Mouse (Mus musculus) skeletal muscle tissue, adult 2 months (tissue): ENCODE results near the gene Krtap16-1.

Experiments used
- DNase-seq: peaks from one replicate; pipeline ENCODE4 v3.0.0-alpha.2; 2012; ENCODE audit warnings: low read depth, low spot score

Krtap16-1 gene

GRCm38 (mm10) chr11:99986180-99986647, at the start of gene Krtap16-1:
Gene Krtap16-1, minus strand, starts transcription at chr11:99986597.
- DNase-seq = peak; percentile 4

GRCm38 (mm10) chr11:100029768-100030167, 43.4 kb upstream of the Krtap16-1 start, which contains the start of gene Krt33b:
Gene Krt33b, minus strand, starts transcription at chr11:100029868.
- DNase-seq = no peak

GRCm38 (mm10) chr11:100021438-100021837, 35.0 kb upstream of the Krtap16-1 start:
- DNase-seq = no peak

- DNase-seq = no peak
Measured at GRCm38 (mm10) chr11:100019466-100019865, 33.1 kb upstream of the Krtap16-1 start.

GRCm38 (mm10) chr11:100016112-100016511, 29.7 kb upstream of the Krtap16-1 start, which contains the start of gene Krt33a:
Gene Krt33a, minus strand, starts transcription at chr11:100016212.
- DNase-seq = no peak

- DNase-seq = no peak
Measured at GRCm38 (mm10) chr11:100013691-100014171, 27.3 kb upstream of the Krtap16-1 start.

- DNase-seq = no peak
Measured at GRCm38 (mm10) chr11:100010682-100011081, 24.3 kb upstream of the Krtap16-1 start.

GRCm38 (mm10) chr11:100008336-100008735, 21.9 kb upstream of the Krtap16-1 start:
- DNase-seq = no peak

GRCm38 (mm10) chr11:100006624-100007023, 20.2 kb upstream of the Krtap16-1 start:
- no peak for DNase-seq

GRCm38 (mm10) chr11:100005905-100006304, 19.5 kb upstream of the Krtap16-1 start:
- no peak for DNase-seq

GRCm38 (mm10) chr11:100004846-100005245, 18.4 kb upstream of the Krtap16-1 start:
- no peak for DNase-seq

GRCm38 (mm10) chr11:99999091-99999490, 12.7 kb upstream of the Krtap16-1 start:
- no peak for DNase-seq

- DNase-seq = no peak
Measured at GRCm38 (mm10) chr11:99994384-99994661, 7.9 kb upstream of the Krtap16-1 start.

GRCm38 (mm10) chr11:99993620-99994383, 7.4 kb upstream of the Krtap16-1 start, which contains the start of gene Krtap17-1:
Gene Krtap17-1, minus strand, starts transcription at chr11:99993994.
- DNase-seq = no peak

- DNase-seq = no peak
Measured at GRCm38 (mm10) chr11:99990571-99990970, 4.2 kb upstream of the Krtap16-1 start.

GRCm38 (mm10) chr11:99989881-99990405, 3.5 kb upstream of the Krtap16-1 start:
- no peak for DNase-seq

GRCm38 (mm10) chr11:99988530-99988929, 2.1 kb upstream of the Krtap16-1 start:
- DNase-seq = no peak

GRCm38 (mm10) chr11:99985291-99986092, 905 bp downstream of the Krtap16-1 start:
- DNase-seq = peak; percentile 79

GRCm38 (mm10) chr11:99983442-99983841, 3.0 kb downstream of the Krtap16-1 start:
- DNase-seq = no peak

- no peak for DNase-seq
Measured at GRCm38 (mm10) chr11:99982731-99983130, 3.7 kb downstream of the Krtap16-1 start.

GRCm38 (mm10) chr11:99978953-99979352, 7.4 kb downstream of the Krtap16-1 start, which contains the start of gene Krtap29-1:
Gene Krtap29-1, minus strand, starts transcription at chr11:99979053.
- no peak for DNase-seq

- no peak for DNase-seq
Measured at GRCm38 (mm10) chr11:99965961-99966360, 20.4 kb downstream of the Krtap16-1 start.
